Mouse (Mus musculus): ENCODE data around the gene S100a6. TPM values are rescaled to one million over a fixed set of nuclear protein-coding genes. Genes with fewer than 3 reads are reported as not detected.

The S100a6 gene
- polyA plus RNA-seq, 1 experiment from 2014 or later: 7.3 TPM

DNA sequence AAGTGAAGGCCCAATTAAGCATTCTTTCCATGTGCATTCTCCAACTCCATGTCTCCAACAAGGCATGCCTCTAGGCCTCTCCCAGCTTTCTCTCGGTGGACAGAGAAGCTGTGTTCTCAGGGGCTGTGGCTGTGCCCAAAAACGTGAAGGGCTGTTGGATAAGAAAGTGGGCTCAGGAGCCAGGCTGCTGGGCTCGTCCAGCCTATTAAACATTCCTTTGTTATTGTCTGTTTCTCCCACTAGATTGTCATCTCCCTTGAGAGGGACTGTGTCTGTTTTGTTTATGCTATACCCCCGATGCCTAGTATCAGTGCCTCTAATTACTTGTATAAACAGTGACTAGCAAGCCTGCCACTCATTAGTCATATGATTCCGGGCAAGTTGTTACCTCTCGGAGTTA lies 14.9 kb upstream of the S100a6 start:
- ATAC-seq (ENCODE audit: insufficient read depth, low FRiP score, low TSS enrichment) (no peak), DNase-seq (ENCODE audit: low spot score) (no peak)
- Histone ChIP-seq H3K4me1 (ENCODE audit: control insufficient read depth, insufficient read depth, low read length) (no peaks in the 10 kb centered on the region), H3K9me3 (ENCODE audit: control insufficient read depth, low read length) (no peaks in the 10 kb centered on the region), H3K27ac (ENCODE audit: low read depth, low read length) (no peak overlapping the region), H3K36me3 (ENCODE audit: control insufficient read depth, insufficient read depth, low read length) (no peaks in the 10 kb centered on the region), H3K9ac (ENCODE audit: low read length) (no peak overlapping the region), H3K4me2 (ENCODE audit: low read depth) (no peak overlapping the region), H3K4me3 (ENCODE audit: low read depth, low read length) (no peak overlapping the region), H3K27me3 (ENCODE audit: control insufficient read depth, insufficient read depth, low read length) (no peaks in the 10 kb centered on the region)
- 64% methylated on average over 6 of the region's 6 CpGs for WGBS

DNA sequence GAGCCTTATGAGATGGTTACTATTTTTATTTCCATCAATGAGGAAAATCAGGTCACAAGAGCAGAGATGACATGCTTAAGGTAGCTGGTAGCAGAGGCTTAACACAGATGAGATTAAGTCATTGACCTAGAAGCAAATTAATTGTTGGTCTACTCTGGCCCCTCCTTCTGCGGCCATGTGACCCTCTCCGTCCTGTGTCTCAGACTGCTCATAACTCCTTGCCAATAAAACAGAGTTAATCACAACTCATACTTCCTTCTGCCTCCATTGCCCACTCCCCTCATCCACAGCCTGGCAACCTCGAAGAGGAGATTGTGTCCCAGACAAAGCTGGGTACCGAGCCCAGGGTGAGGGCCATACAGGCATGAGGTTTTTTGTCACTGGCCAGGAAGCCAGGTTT lies 14.5 kb upstream of the S100a6 start:
- DNase-seq (ENCODE audit: low spot score) (no peak), ATAC-seq (ENCODE audit: insufficient read depth, low FRiP score, low TSS enrichment) (no peak)
- Histone ChIP-seq H3K27me3 (ENCODE audit: control insufficient read depth, insufficient read depth, low read length) (no peaks in the 10 kb centered on the region), H3K27ac (ENCODE audit: low read depth, low read length) (no peak overlapping the region), H3K9ac (ENCODE audit: low read length) (no peak overlapping the region), H3K4me1 (ENCODE audit: control insufficient read depth, insufficient read depth, low read length) (no peaks in the 10 kb centered on the region), H3K9me3 (ENCODE audit: control insufficient read depth, low read length) (no peaks in the 10 kb centered on the region), H3K4me2 (ENCODE audit: low read depth) (no peak overlapping the region), H3K36me3 (ENCODE audit: control insufficient read depth, insufficient read depth, low read length) (no peaks in the 10 kb centered on the region), H3K4me3 (ENCODE audit: low read depth, low read length) (no peak overlapping the region)
- WGBS: 85% methylated on average over 4 of the region's 4 CpGs

DNA sequence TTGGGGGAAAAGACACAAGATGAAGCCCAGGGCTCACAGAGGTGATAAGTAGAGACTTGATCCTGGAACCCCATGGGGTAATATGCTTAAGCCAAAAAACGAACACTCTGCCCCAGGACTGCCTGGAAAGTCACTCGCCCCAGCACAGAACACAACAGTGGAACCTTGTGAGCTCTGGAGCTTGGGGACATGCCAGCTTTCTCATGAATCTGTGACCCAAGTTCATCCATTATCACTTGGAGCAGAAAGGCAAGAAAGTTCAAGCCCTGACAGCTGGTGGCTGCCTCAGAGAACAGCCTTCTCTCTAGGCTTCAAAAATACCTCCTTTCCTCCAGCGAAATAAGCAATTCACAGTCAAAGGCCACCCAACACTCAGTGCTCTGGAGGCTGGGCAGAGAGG lies 13.3 kb upstream of the S100a6 start:
- Histone ChIP-seq H3K4me3 (ENCODE audit: low read depth, low read length) (no peak overlapping the region), H3K4me2 (ENCODE audit: low read depth) (no peak overlapping the region), H3K9ac (ENCODE audit: low read length) (no peak overlapping the region), H3K27ac (ENCODE audit: low read depth, low read length) (no peak overlapping the region), H3K36me3 (ENCODE audit: control insufficient read depth, insufficient read depth, low read length) (no peaks in the 10 kb centered on the region), H3K9me3 (ENCODE audit: control insufficient read depth, low read length) (no peaks in the 10 kb centered on the region), H3K4me1 (ENCODE audit: control insufficient read depth, insufficient read depth, low read length) (no peaks in the 10 kb centered on the region), H3K27me3 (ENCODE audit: control insufficient read depth, insufficient read depth, low read length) (no peaks in the 10 kb centered on the region)
- no peak for ATAC-seq (ENCODE audit: insufficient read depth, low FRiP score, low TSS enrichment)
- 83% methylated on average over 3 of the region's 3 CpGs for WGBS
- no peak for DNase-seq (ENCODE audit: low spot score)

DNA sequence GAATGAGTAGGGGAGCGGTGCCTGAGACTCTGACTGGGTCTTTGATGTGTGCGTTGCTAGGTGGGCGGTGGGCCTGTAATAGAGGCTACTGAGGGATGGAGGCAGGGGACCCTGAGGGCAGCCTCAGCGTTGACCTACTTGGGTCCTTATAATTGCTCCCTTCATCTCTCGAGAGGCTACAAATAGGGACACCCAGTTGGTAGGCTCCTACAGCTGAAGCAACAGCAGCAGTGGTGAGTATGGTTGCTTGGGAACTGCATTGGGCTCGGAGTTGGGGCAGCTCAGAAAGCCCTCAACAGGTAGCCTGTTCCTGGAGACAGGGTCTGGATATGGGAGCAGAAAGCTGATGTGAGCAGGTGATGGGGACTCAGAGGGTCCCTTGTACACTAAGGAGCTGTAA lies 12.6 kb upstream of the S100a6 start:
- Histone ChIP-seq H3K27ac (ENCODE audit: low read depth, low read length) (no peak overlapping the region), H3K4me1 (ENCODE audit: control insufficient read depth, insufficient read depth, low read length) (no peaks in the 10 kb centered on the region), H3K27me3 (ENCODE audit: control insufficient read depth, insufficient read depth, low read length) (no peaks in the 10 kb centered on the region), H3K9me3 (ENCODE audit: control insufficient read depth, low read length) (no peaks in the 10 kb centered on the region), H3K4me2 (ENCODE audit: low read depth) (no peak overlapping the region), H3K4me3 (ENCODE audit: low read depth, low read length) (no peak overlapping the region), H3K36me3 (ENCODE audit: control insufficient read depth, insufficient read depth, low read length) (no peaks in the 10 kb centered on the region), H3K9ac (ENCODE audit: low read length) (no peak overlapping the region)
- no peak for ATAC-seq (ENCODE audit: insufficient read depth, low FRiP score, low TSS enrichment)
- no peak for DNase-seq (ENCODE audit: low spot score)
- WGBS: 83% methylated on average over 6 of the region's 6 CpGs

DNA sequence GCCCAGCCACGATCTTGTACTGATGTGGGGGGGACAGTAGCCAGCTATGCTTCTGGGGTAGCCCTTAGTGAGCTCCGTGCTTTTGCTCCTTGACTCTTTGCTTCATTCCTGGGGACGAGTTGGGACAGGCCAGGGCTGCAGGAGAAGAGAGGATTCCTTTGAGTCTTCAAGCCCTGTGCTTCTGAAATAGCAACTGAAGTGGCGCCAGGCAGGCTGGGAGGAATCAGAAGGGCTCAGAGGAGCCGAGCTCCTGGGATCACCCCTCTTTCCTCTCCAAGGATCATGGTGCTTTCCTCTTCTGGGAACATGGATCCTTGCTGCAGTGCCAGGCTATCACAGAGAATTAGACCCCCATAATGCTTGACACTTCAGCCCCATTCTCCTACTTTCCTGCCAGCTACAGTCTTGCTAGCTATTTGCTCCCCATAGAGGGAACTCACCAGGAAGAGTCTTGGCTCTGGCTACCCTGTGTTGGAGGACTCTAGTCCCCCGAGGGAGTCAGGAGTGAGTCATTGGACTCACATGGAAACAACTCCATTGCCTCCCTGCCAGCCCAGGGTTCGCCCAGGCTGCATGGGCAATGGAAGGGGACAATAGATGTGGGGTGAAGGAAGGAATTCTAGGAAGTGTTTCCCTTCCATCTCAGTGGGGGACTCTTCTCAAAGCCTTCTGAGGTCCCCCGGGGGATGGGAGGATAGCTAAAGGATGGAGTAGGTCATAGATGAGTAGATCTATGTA lies 12.1 kb upstream of the S100a6 start:
- H3K4me3 ChIP-seq (ENCODE audit: low read depth, low read length): no peak overlapping the region
- no peaks in the 10 kb centered on the region for H3K9me3 ChIP-seq (ENCODE audit: control insufficient read depth, low read length)
- H3K27me3 ChIP-seq (ENCODE audit: control insufficient read depth, insufficient read depth, low read length): no peaks in the 10 kb centered on the region
- no peak overlapping the region for H3K9ac ChIP-seq (ENCODE audit: low read length)
- H3K4me1 ChIP-seq (ENCODE audit: control insufficient read depth, insufficient read depth, low read length): no peaks in the 10 kb centered on the region
- ATAC-seq (ENCODE audit: insufficient read depth, low FRiP score, low TSS enrichment) (no peak), DNase-seq (ENCODE audit: low spot score) (no peak)
- no peak overlapping the region for H3K4me2 ChIP-seq (ENCODE audit: low read depth)
- H3K36me3 ChIP-seq (ENCODE audit: control insufficient read depth, insufficient read depth, low read length): no peaks in the 10 kb centered on the region
- 84% methylated on average over 8 of the region's 8 CpGs for WGBS
- no peak overlapping the region for H3K27ac ChIP-seq (ENCODE audit: low read depth, low read length)

DNA sequence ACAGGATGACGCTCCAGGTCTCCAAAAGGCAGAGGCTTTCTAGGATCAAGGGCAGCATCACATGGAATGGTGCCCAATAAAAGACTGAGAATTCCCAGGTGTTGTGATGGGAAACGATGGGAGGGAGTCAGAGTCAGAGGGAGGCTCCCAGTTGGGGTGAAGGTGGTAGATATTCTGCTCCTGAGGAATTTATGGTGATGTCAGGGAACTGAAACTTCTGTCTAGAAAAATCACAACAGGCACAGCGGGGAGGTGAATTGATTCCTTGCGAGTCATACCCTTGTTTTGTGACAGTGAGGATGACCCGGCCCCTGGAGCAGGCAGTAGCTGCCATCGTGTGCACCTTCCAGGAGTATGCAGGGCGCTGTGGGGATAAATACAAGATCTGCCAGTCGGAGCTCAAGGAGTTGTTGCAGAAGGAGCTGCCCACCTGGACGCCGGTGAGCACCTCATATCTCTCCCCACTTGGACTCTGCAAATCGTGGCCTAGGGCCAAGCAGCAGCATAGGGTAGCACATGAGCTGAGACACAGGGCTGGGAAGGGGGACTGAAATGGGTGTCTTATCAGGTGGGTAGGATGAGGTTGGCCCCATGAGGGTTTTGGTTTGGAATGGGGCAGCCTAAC lies 11.1 kb upstream of the S100a6 start, which contains the start of gene Gm42674:
Gene Gm42674, plus strand, starts transcription at position 419 of the 625 bp plus-strand sequence.
- H3K4me3 ChIP-seq (ENCODE audit: low read depth, low read length): no peak within 1 kb of the TSS
- H3K9me3 ChIP-seq (ENCODE audit: control insufficient read depth, low read length): no peaks in the 10 kb centered on the region
- no peaks in the 10 kb centered on the region for H3K36me3 ChIP-seq (ENCODE audit: control insufficient read depth, insufficient read depth, low read length)
- 87% methylated on average over 11 of the region's 11 CpGs for WGBS
- ATAC-seq (ENCODE audit: insufficient read depth, low FRiP score, low TSS enrichment): no peak
- no peak within 1 kb of the TSS for H3K27ac ChIP-seq (ENCODE audit: low read depth, low read length)
- no peak within 1 kb of the TSS for H3K4me2 ChIP-seq (ENCODE audit: low read depth)
- DNase-seq (ENCODE audit: low spot score): no peak
- H3K27me3 ChIP-seq (ENCODE audit: control insufficient read depth, insufficient read depth, low read length): no peaks in the 10 kb centered on the region
- H3K4me1 ChIP-seq (ENCODE audit: control insufficient read depth, insufficient read depth, low read length): no peaks in the 10 kb centered on the region
- no peak within 1 kb of the TSS for H3K9ac ChIP-seq (ENCODE audit: low read length)

DNA sequence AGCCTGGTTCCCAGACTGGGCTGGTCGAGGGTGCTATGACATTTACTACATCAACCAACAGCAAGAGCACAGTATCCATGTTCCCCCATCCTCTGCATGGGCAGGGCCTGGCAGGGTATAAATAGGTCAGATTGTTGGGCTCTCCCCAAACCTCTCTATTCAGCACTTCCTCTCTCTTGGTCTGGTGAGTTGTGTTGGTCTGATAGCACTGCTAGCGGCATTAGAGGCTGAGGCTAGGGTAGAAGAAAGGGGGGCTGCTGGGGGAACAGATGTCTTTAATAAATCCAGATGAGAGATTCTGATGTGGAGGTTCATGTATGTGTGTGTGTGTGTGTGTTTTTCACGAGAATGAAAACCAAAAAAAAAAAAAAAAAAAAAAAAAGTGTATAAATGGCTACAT lies 9.1 kb upstream of the S100a6 start, which contains the start of gene S100a4:
Gene S100a4, plus strand, starts transcription at position 149 of the 400 bp plus-strand sequence.
- Histone ChIP-seq H3K27ac (ENCODE audit: low read depth, low read length) (no peak within 1 kb of the TSS), H3K4me2 (ENCODE audit: low read depth) (no peak within 1 kb of the TSS)

DNA sequence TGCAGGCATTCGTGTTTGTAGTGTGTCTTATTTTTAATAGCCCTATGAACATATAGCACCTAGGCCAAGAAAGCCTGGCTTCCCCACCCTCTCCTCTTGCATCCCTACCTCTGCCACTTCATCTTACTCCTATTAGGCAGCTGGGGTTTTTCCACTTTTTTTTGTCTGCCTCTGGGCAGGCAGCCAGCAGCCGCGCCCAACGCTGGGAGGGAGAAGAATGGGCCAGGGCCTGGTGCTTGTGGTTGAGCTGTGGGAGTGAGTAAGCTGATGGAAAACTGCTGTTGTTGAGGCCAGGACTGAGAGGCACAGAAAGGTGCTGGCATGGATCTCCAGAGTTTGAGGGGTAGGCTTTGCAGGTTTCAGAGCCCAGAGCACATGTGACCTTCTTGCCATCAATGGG lies 8.3 kb upstream of the S100a6 start:
- H3K4me1 ChIP-seq (ENCODE audit: control insufficient read depth, insufficient read depth, low read length): no peaks in the 10 kb centered on the region
- H3K9ac ChIP-seq (ENCODE audit: low read length): no peak overlapping the region
- no peaks in the 10 kb centered on the region for H3K27me3 ChIP-seq (ENCODE audit: control insufficient read depth, insufficient read depth, low read length)
- no peak for ATAC-seq (ENCODE audit: insufficient read depth, low FRiP score, low TSS enrichment)
- H3K27ac ChIP-seq (ENCODE audit: low read depth, low read length): no peak overlapping the region
- no peaks in the 10 kb centered on the region for H3K36me3 ChIP-seq (ENCODE audit: control insufficient read depth, insufficient read depth, low read length)
- H3K4me3 ChIP-seq (ENCODE audit: low read depth, low read length): no peak overlapping the region
- DNase-seq (ENCODE audit: low spot score): peak; percentile 36
- no peaks in the 10 kb centered on the region for H3K9me3 ChIP-seq (ENCODE audit: control insufficient read depth, low read length)
- no peak overlapping the region for H3K4me2 ChIP-seq (ENCODE audit: low read depth)
- 80% methylated on average over 4 of the region's 4 CpGs for whole genome bisulfite sequencing

More for the DNA sequence above, 9.1 kb upstream of the S100a6 start, which contains the start of gene S100a4:
- 57% methylated on average over 3 of the region's 3 CpGs for WGBS
- no peaks in the 10 kb centered on the region for H3K9me3 ChIP-seq (ENCODE audit: control insufficient read depth, low read length)
- no peaks in the 10 kb centered on the region for H3K36me3 ChIP-seq (ENCODE audit: control insufficient read depth, insufficient read depth, low read length)
- H3K4me3 ChIP-seq (ENCODE audit: low read depth, low read length): no peak within 1 kb of the TSS
- H3K27me3 ChIP-seq (ENCODE audit: control insufficient read depth, insufficient read depth, low read length): no peaks in the 10 kb centered on the region
- no peak within 1 kb of the TSS for H3K9ac ChIP-seq (ENCODE audit: low read length)
- DNase-seq (ENCODE audit: low spot score) (no peak), ATAC-seq (ENCODE audit: insufficient read depth, low FRiP score, low TSS enrichment) (no peak)
- H3K4me1 ChIP-seq (ENCODE audit: control insufficient read depth, insufficient read depth, low read length): no peaks in the 10 kb centered on the region

DNA sequence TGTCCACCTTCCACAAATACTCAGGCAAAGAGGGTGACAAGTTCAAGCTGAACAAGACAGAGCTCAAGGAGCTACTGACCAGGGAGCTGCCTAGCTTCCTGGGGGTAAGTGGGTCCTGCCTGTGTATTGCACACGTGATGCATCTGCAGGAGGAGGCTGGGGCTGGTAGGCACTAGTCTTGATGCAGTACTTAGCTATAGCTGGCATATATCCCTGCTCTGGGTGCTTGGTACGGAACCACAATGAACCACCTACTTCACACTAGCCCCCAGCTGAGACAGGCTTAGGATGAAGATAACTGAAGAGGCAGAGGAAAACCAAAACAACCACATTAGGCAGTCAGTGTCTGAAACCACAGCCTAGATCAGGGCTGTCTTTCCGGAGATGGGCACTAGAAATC lies 7.6 kb upstream of the S100a6 start:
- H3K27ac ChIP-seq (ENCODE audit: low read depth, low read length): no peak overlapping the region
- ATAC-seq (ENCODE audit: insufficient read depth, low FRiP score, low TSS enrichment) (no peak), DNase-seq (ENCODE audit: low spot score) (no peak)
- no peaks in the 10 kb centered on the region for H3K36me3 ChIP-seq (ENCODE audit: control insufficient read depth, insufficient read depth, low read length)
- no peak overlapping the region for H3K9ac ChIP-seq (ENCODE audit: low read length)
- H3K4me2 ChIP-seq (ENCODE audit: low read depth): no peak overlapping the region
- WGBS: 84% methylated on average over 3 of the region's 3 CpGs
- no peaks in the 10 kb centered on the region for H3K9me3 ChIP-seq (ENCODE audit: control insufficient read depth, low read length)
- H3K4me1 ChIP-seq (ENCODE audit: control insufficient read depth, insufficient read depth, low read length): no peaks in the 10 kb centered on the region
- H3K4me3 ChIP-seq (ENCODE audit: low read depth, low read length): no peak overlapping the region
- H3K27me3 ChIP-seq (ENCODE audit: control insufficient read depth, insufficient read depth, low read length): no peaks in the 10 kb centered on the region

Data from neural tube, embryonic 11.5 days (tissue).